Mouse (Mus musculus) layer of hippocampus, adult 18-20 months (tissue): ENCODE measurements at regions not wholly inside any gene's neighbourhood (a gene's known extent, or its start where the extent isn't known, plus 50 kb on each side); places are given as distances from the start of the nearest gene placed in this dataset.

ENCODE experiments used
- DNase-seq, 2 experiments: peaks; one replicate each; pipeline ENCODE4 v3.0.0; 2022; ENCODE audit warnings: low spot score in 2 of 2

- DNase-seq, result peak in 1 of 2 experiments; percentile 1
These were observed 266.1 kb downstream of the Gm826 start for GRCm38 (mm10) chr2:160067904-160068303.

- DNase-seq, result peak; percentile 6 to 28
These were observed 267.3 kb downstream of the Gm826 start for GRCm38 (mm10) chr2:160066491-160067303.

GRCm38 (mm10) chr2:160062148-160062937, 271.6 kb downstream of the Gm826 start:
- DNase-seq, result peak in 1 of 2 experiments; percentile 1

GRCm38 (mm10) chr2:160060091-160060490, 273.9 kb downstream of the Gm826 start:
- no peak for DNase-seq

- DNase-seq, result no peak
These were observed 276.8 kb downstream of the Gm826 start for GRCm38 (mm10) chr2:160057211-160057610.

- no peak for DNase-seq
These were observed 279.6 kb downstream of the Gm826 start for GRCm38 (mm10) chr2:160054411-160054810.

- no peak for DNase-seq
These were observed 285.7 kb downstream of the Gm826 start for GRCm38 (mm10) chr2:160048286-160048685.

- DNase-seq, result no peak
These were observed 286.9 kb downstream of the Gm826 start for GRCm38 (mm10) chr2:160046881-160047543.

GRCm38 (mm10) chr2:160044591-160044990, 289.4 kb downstream of the Gm826 start:
- no peak for DNase-seq

DNA sequence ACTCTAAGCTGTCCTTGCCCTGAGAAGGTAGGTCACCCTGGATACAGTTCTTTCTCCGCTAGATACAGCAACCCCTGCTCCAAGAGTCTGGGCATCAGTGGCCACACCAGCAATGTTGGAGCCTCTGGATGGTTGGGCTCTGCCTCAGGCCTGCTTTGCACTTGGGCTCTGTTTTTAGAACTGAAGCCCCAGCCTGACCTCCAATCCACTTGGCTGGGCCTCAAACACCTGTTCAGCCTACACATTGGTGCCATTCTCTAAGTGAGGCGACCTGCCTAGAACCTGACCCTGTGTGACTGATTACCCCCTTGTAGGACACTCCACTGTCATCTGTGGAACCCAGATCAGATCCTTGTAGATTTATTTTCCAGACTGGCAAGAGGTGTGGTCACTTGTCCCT, 289.8 kb downstream of the Gm826 start:
- DNase-seq, result no peak

- no peak for DNase-seq
These were observed 304.5 kb downstream of the Gm826 start for GRCm38 (mm10) chr2:160029432-160029831.

DNA sequence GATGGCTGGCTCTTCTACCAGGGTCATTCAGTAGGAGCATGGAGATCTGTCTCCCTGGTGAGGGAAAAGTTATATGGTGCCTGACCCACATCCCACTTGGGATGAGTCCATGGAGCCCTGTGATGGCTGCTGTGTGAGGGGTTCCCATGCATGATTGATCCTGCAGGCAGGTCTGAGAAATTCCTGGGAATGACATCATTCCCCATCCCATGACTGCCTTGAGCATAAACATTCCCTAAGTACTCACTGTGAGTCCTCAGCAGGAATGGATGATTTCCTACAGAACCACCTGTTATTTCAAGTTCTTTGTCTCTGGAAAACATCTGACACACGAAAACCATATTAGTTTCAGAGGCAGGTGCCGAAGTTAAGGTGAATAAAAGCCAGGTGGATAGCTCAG, 305.5 kb downstream of the Gm826 start:
- DNase-seq, result no peak

- no peak for DNase-seq
These were observed 308.1 kb downstream of the Gm826 start for GRCm38 (mm10) chr2:160025911-160026310.

GRCm38 (mm10) chr2:160021541-160021940, 312.4 kb downstream of the Gm826 start:
- DNase-seq, result no peak

GRCm38 (mm10) chr2:160020876-160021275, 313.1 kb downstream of the Gm826 start:
- DNase-seq, result no peak

DNA sequence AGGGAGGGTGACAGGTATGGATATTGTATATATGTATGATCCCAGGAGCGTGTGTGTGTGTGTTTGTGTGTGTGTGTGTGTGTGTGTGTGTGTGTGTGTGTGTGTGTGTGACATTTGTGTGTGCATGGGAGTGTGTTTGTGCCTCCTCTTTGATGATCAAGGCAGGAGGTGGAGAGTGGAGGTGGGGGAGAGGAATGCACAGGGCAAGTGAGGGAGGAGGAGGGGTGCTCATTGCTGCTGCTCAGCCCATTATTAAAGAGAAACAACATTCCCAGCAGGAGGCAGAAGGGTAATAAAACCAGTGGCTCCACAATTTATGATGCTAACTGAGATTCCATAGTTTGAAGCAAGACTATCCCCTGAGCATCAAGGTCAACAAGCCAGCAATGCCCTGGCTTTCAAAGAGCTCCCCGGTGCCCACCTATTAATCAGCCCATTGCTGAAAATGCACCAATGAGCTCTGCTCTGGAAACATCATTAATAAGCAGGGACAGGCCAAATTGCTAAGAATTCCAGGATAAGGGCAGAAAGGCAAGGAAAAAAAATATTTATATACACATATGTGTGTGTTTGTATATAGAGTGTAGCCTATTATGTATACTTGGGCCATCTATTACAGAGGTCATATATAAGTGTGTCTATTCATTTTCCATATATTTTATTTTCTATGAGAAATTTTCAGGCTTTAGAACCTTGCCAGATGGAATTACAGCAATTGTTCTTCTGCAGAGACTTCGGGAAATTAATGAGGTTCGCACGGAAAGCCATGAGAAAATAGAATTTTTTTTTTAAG, 316.7 kb downstream of the Gm826 start:
- no peak for DNase-seq

GRCm38 (mm10) chr2:160011421-160011820, 322.5 kb downstream of the Gm826 start:
- no peak for DNase-seq

GRCm38 (mm10) chr2:160002695-160003094, 331.3 kb downstream of the Gm826 start:
- no peak for DNase-seq

GRCm38 (mm10) chr2:160000449-160000848, 333.5 kb downstream of the Gm826 start:
- DNase-seq, result peak in 1 of 2 experiments; percentile 47

GRCm38 (mm10) chr2:159997395-159997794, 336.6 kb downstream of the Gm826 start:
- DNase-seq, result no peak

DNA sequence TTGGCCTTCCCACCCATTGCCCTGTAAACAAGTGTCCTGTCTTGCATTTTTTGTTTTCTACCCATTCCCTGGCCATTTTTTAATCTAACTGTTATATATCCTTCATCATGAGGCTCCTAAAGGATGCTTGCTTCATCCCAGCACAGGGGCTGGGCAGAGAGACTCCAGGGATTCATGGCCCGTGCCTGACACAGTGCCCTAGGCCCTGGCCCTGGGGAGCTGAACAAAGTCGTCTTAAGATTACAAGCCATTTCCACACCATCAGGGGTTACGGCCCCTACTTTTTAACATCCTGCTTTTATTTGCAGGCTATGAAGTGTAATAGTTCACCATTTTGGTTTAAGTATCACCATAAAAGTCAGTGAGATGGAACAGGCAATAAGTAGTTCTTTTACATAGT, 339.5 kb downstream of the Gm826 start:
- no peak for DNase-seq
